ENCODE assay signal across 8 mouse cellular contexts in the genomic region with DNA sequence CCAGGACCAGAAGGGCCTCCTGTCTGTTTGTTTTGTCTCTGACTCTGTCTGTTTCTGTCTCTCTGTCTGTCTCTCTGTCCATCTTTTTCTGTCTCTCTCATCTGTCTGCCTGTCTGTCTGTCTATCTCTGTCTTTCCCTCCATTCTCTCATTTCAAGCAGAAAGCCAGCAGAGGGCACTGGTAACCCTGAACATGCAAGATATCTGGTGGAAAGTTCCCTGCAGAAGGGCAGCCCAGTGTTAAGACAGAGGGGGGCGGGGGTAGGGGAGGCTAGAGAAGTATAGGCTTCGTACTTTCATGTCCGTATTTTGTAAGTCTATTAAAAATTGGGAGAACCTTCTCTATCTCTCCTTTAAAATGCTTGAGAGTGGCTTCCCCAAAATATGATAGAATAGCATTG.
DNase-seq lines count a peak whose midpoint lies in the region; ATAC-seq and TF ChIP-seq lines count a peak whose summit lies in the region.

No protein-coding gene starts in this region.

- H3K9ac ChIP-seq in kidney, embryonic 15.5 days, result no peak overlapping the region
- H3K9ac ChIP-seq in ES-E14 (ENCODE audit: insufficient read depth, low read depth, low read length, poor library complexity, severe bottlenecking), result no peak overlapping the region
- no peak overlapping the region for H3K9ac ChIP-seq in midbrain, embryonic 16.5 days (ENCODE audit: low read depth, low read length)

- peak; percentile 52 for DNase-seq in kidney, adult 2 months
- DNase-seq in ES-E14 (ENCODE audit: low read depth, low spot score), result peak; percentile 9
- peak; percentile 10 for DNase-seq in cerebellum, adult 11-12 months
- peak; percentile 42 for DNase-seq in gastrocnemius, postnatal 14 days
- peak; percentile 26 to 63 for DNase-seq in left cerebral cortex, postnatal 10 days (ENCODE audit: extremely low spot score in 1 of 2, low spot score in 2 of 2)

- peak; percentile 43; the same call in 1 of the 2 replicates for TF ChIP-seq CTCF in kidney, adult 2 months (conservative IDR thresholded peaks at IDR 0.05; ENCODE audit: insufficient read depth, insufficient read length, low read depth, low read length)

- H3K4me2 ChIP-seq in kidney, embryonic 15.5 days, result no peak overlapping the region
- no peak overlapping the region for H3K4me2 ChIP-seq in midbrain, embryonic 16.5 days (ENCODE audit: low read length)

- ATAC-seq in kidney, embryonic 15.5 days (replicated peaks; ENCODE audit: low FRiP score), result no peak
- 0 out of 2 replicates have a peak, but pooled peaks have one; percentile 38 for ATAC-seq in midbrain, embryonic 16.5 days
- no peak for ATAC-seq in erythroblast, adult 5-6 weeks (replicated peaks; ENCODE audit: low FRiP score, poor library complexity, severe bottlenecking)

- intact Hi-C loops in gastrocnemius, postnatal 14 days (cut with DNase I; ENCODE audit: low total_unique reads), result loop anchor here (10.0 kb wide), 1 partner anchor 714 kb away; no protein-coding TSS in a partner anchor
- intact Hi-C loops in left cerebral cortex, postnatal 10 days (cut with DNase I), result loop anchor here (10.0 kb wide), 3 partner anchors 264 to 714 kb away; no protein-coding TSS in a partner anchor

- H3K4me3 ChIP-seq in kidney, adult 2 months (ENCODE audit: insufficient read depth, low read depth, low read length), result no peak overlapping the region
- no peak overlapping the region for H3K4me3 ChIP-seq in kidney, embryonic 15.5 days (replicated peaks)
- H3K4me3 ChIP-seq in ES-E14 (ENCODE audit: insufficient read depth in 1 of 2, low read depth in 1 of 2, low read length in 2 of 2, poor library complexity in 1 of 2, severe bottlenecking in 1 of 2), result no peak overlapping the region
- H3K4me3 ChIP-seq in midbrain, embryonic 16.5 days (ENCODE audit: low read depth, low read length), result no peak overlapping the region

- H3K36me3 ChIP-seq in kidney, adult 2 months (ENCODE audit: control insufficient read depth, insufficient read depth, low read length), result no peaks in the 10 kb centered on the region
- no peaks in the 10 kb centered on the region for H3K36me3 ChIP-seq in kidney, embryonic 15.5 days
- no peaks in the 10 kb centered on the region for H3K36me3 ChIP-seq in ES-E14 (ENCODE audit: control insufficient read depth, insufficient read depth, low read length, poor library complexity, severe bottlenecking)
- no peaks in the 10 kb centered on the region for H3K36me3 ChIP-seq in midbrain, embryonic 16.5 days (ENCODE audit: control insufficient read depth, insufficient read depth, low read length)

- H3K27me3 ChIP-seq in kidney, adult 2 months (replicated peaks; ENCODE audit: control insufficient read depth, insufficient read depth, low read length), result no peaks in the 10 kb centered on the region
- no peaks in the 10 kb centered on the region for H3K27me3 ChIP-seq in kidney, embryonic 15.5 days
- H3K27me3 ChIP-seq in midbrain, embryonic 16.5 days (ENCODE audit: control insufficient read depth, insufficient read depth, low read depth, low read length), result no peaks in the 10 kb centered on the region

- WGBS in kidney, adult 2 months, result 28% methylated on average over 3 of the region's 3 CpGs
- WGBS in kidney, embryonic 15.5 days, result 32% methylated on average over 3 of the region's 3 CpGs
- 19% methylated on average over 3 of the region's 3 CpGs for WGBS in midbrain, embryonic 16.5 days

- in situ Hi-C loops in ES-E14 (cut with MboI; ENCODE audit: low sequenced_read_pairs in 2 of 2, unreplicated experiment in 2 of 2), result no loop called here

- no peak overlapping the region for H3K27ac ChIP-seq in kidney, adult 2 months (ENCODE audit: insufficient read depth, low read depth, low read length)
- no peak overlapping the region for H3K27ac ChIP-seq in kidney, embryonic 15.5 days
- no peak overlapping the region for H3K27ac ChIP-seq in ES-E14 (ENCODE audit: insufficient read depth, low read depth, low read length, poor library complexity, severe bottlenecking)
- no peak overlapping the region for H3K27ac ChIP-seq in midbrain, embryonic 16.5 days (ENCODE audit: low read length)

- no peak for TF ChIP-seq POLR2A in kidney, adult 2 months (IDR thresholded peaks at IDR 0.05; ENCODE audit: low read depth, low read length)

- no peaks in the 10 kb centered on the region for H3K4me1 ChIP-seq in kidney, adult 2 months (ENCODE audit: control insufficient read depth, insufficient read depth, low read length)
- 0 out of 2 replicates have a peak, but pooled peaks cover 7% of the 10 kb centered on the region for H3K4me1 ChIP-seq in kidney, embryonic 15.5 days
- H3K4me1 ChIP-seq in ES-E14 (ENCODE audit: control insufficient read depth in 2 of 2, insufficient read depth in 2 of 2, low read length in 2 of 2, poor library complexity in 1 of 2), result no peaks in the 10 kb centered on the region
- H3K4me1 ChIP-seq in midbrain, embryonic 16.5 days (ENCODE audit: control insufficient read depth, insufficient read depth, low read length), result no peaks in the 10 kb centered on the region; the same call in 1 of the 2 replicates

- no peaks in the 10 kb centered on the region for H3K9me3 ChIP-seq in kidney, embryonic 15.5 days (replicated peaks)
- no peaks in the 10 kb centered on the region for H3K9me3 ChIP-seq in ES-E14 (ENCODE audit: control insufficient read depth, insufficient read depth, low read depth, low read length)
- H3K9me3 ChIP-seq in midbrain, embryonic 16.5 days (replicated peaks; ENCODE audit: control insufficient read depth, low read length, poor library complexity, severe bottlenecking), result no peaks in the 10 kb centered on the region

TF ChIP-seq in ES-E14, 5 proteins besides CTCF, POLR2A, EP300 and RAD21:
- TF ChIP-seq ZC3H11A (IDR thresholded peaks at IDR 0.05; ENCODE audit: borderline replicate concordance, low read depth, low read length) (no peak), ZNF384 (IDR thresholded peaks at IDR 0.05; ENCODE audit: low read depth, low read length) (no peak), HCFC1 (IDR thresholded peaks at IDR 0.05; ENCODE audit: borderline replicate concordance, insufficient read depth, low read length) (no peak), CHD2 (IDR thresholded peaks at IDR 0.05; ENCODE audit: low read depth, low read length) (no peak), MAFK (IDR thresholded peaks at IDR 0.05; ENCODE audit: insufficient read depth, low read depth, low read length) (no peak)
TF ChIP-seq in ES-E14: peak in this region for 0.
